Mouse (Mus musculus): ENCODE data around the gene Prrg2. TPM values are rescaled to one million over a fixed set of nuclear protein-coding genes. Genes with fewer than 3 reads are reported as not detected.

Gene Prrg2
- total and polyA plus RNA-seq, 3 experiments, result 5.5 to 23.6 (median 6.2) TPM

GRCm38 (mm10) chr7:45017242-45018061 is 45.0 kb downstream of the Prrg2 start, which contains the start of gene Rras:
Rras (plus strand) TSS chr7:45017961.
- H3K27me3 ChIP-seq (ENCODE audit: control insufficient read depth, insufficient read depth, low read length), result no peaks in the 10 kb centered on the region
- H3K9ac ChIP-seq (ENCODE audit: low read depth, low read length), result peak within 1 kb of the TSS; percentile 85
- under 1% methylated on average over 36 of the region's 36 CpGs for WGBS
- TF ChIP-seq EP300 (IDR thresholded peaks at IDR 0.05; ENCODE audit: insufficient read depth, low read depth, low read length), result peak; percentile 94
- TF ChIP-seq POLR2A (IDR thresholded peaks at IDR 0.05; ENCODE audit: insufficient read depth, low read depth, low read length), result peak; percentile 93
- TF ChIP-seq CTCF (IDR thresholded peaks at IDR 0.05), result peak; percentile 47
- peaks cover 8% of the 10 kb centered on the region for H3K4me1 ChIP-seq (ENCODE audit: control insufficient read depth, insufficient read depth, low read length)
- peak within 1 kb of the TSS; percentile 75 for H3K4me3 ChIP-seq
- peak; percentile 89 to 96 for DNase-seq
- H3K36me3 ChIP-seq (ENCODE audit: control insufficient read depth, insufficient read depth, low read length), result no peaks in the 10 kb centered on the region
- peak within 1 kb of the TSS; percentile 100 for H3K27ac ChIP-seq
- intact Hi-C loops (cut with DNase I), result loop anchor here (1.0 to 5.0 kb wide), 3 partner anchors 33 to 105 kb away; partner anchors contain the start of gene Rps11
- peaks cover 1% of the 10 kb centered on the region; the same call in 1 of the 2 replicates for H3K79me2 ChIP-seq (replicated peaks; ENCODE audit: control insufficient read depth, insufficient read depth, low read length)

GRCm38 (mm10) chr7:45016761-45017160 is 45.7 kb downstream of the Prrg2 start:
- Histone ChIP-seq H3K27me3 (ENCODE audit: control insufficient read depth, insufficient read depth, low read length) (no peaks in the 10 kb centered on the region), H3K9ac (ENCODE audit: low read depth, low read length) (peak overlapping the region; percentile 77), H3K27ac (peak overlapping the region; percentile 100), H3K36me3 (ENCODE audit: control insufficient read depth, insufficient read depth, low read length) (no peaks in the 10 kb centered on the region), H3K4me1 (ENCODE audit: control insufficient read depth, insufficient read depth, low read length) (peaks cover 8% of the 10 kb centered on the region), H3K4me3 (peak overlapping the region; percentile 53), H3K79me2 (replicated peaks; ENCODE audit: control insufficient read depth, insufficient read depth, low read length) (peaks cover 1% of the 10 kb centered on the region; the same call in 1 of the 2 replicates)
- WGBS, result under 1% methylated on average over 4 of the region's 4 CpGs
- TF ChIP-seq CTCF (IDR thresholded peaks at IDR 0.05) (no peak), POLR2A (IDR thresholded peaks at IDR 0.05; ENCODE audit: insufficient read depth, low read depth, low read length) (no peak)
- intact Hi-C loops (cut with DNase I), result loop anchor here (1.0 to 5.0 kb wide), 2 partner anchors 37 to 106 kb away; partner anchors contain the start of gene Rps11
- no peak for DNase-seq

- Histone ChIP-seq H3K27me3 (ENCODE audit: control insufficient read depth, insufficient read depth, low read length) (no peaks in the 10 kb centered on the region), H3K27ac (peak within 1 kb of the TSS; percentile 100), H3K79me2 (replicated peaks; ENCODE audit: control insufficient read depth, insufficient read depth, low read length) (peaks cover 1% of the 10 kb centered on the region; the same call in 1 of the 2 replicates), H3K9ac (ENCODE audit: low read depth, low read length) (peak within 1 kb of the TSS; percentile 88), H3K4me3 (peak within 1 kb of the TSS; percentile 95), H3K4me1 (ENCODE audit: control insufficient read depth, insufficient read depth, low read length) (peaks cover 8% of the 10 kb centered on the region), H3K36me3 (ENCODE audit: control insufficient read depth, insufficient read depth, low read length) (no peaks in the 10 kb centered on the region)
- intact Hi-C loops (cut with DNase I), result loop anchor here (1.0 to 5.0 kb wide), 2 partner anchors 19 to 106 kb away; partner anchors contain the start of genes Irf3 and Rps11
- TF ChIP-seq POLR2A (IDR thresholded peaks at IDR 0.05; ENCODE audit: insufficient read depth, low read depth, low read length), result 0 out of 2 replicates have a peak, but pooled peaks have one; percentile 49
- no peak for TF ChIP-seq CTCF (IDR thresholded peaks at IDR 0.05)
- peak; percentile 86 for TF ChIP-seq EP300 (IDR thresholded peaks at IDR 0.05; ENCODE audit: insufficient read depth, low read depth, low read length)
- peak; percentile 98 to 100 for DNase-seq
- 1% methylated on average over 69 of the region's 69 CpGs for WGBS
Measured at GRCm38 (mm10) chr7:45015957-45016612, 46.4 kb downstream of the Prrg2 start, which contains the start of gene Scaf1. Scaf1 (minus strand) TSS chr7:45016363.

GRCm38 (mm10) chr7:45015344-45015956 is 47.0 kb downstream of the Prrg2 start:
- Histone ChIP-seq H3K79me2 (replicated peaks; ENCODE audit: control insufficient read depth, insufficient read depth, low read length) (peaks cover 1% of the 10 kb centered on the region; the same call in 1 of the 2 replicates), H3K4me1 (ENCODE audit: control insufficient read depth, insufficient read depth, low read length) (peaks cover 8% of the 10 kb centered on the region), H3K4me3 (peak overlapping the region; percentile 95), H3K9ac (ENCODE audit: low read depth, low read length) (peak overlapping the region; percentile 88), H3K27ac (peak overlapping the region; percentile 83), H3K27me3 (ENCODE audit: control insufficient read depth, insufficient read depth, low read length) (no peaks in the 10 kb centered on the region), H3K36me3 (ENCODE audit: control insufficient read depth, insufficient read depth, low read length) (no peaks in the 10 kb centered on the region)
- no peak for DNase-seq
- under 1% methylated on average over 20 of the region's 20 CpGs for WGBS
- intact Hi-C loops (cut with DNase I), result loop anchor here (1.0 to 5.0 kb wide), 2 partner anchors 18 to 107 kb away; partner anchors contain the start of genes Irf3 and Rps11
- TF ChIP-seq POLR2A (IDR thresholded peaks at IDR 0.05; ENCODE audit: insufficient read depth, low read depth, low read length) (no peak), CTCF (IDR thresholded peaks at IDR 0.05) (no peak), EP300 (IDR thresholded peaks at IDR 0.05; ENCODE audit: insufficient read depth, low read depth, low read length) (no peak)

GRCm38 (mm10) chr7:45014096-45014451 is 48.4 kb downstream of the Prrg2 start:
- intact Hi-C loops (cut with DNase I), result no loop called here
- H3K4me3 ChIP-seq, result no peak overlapping the region
- H3K27ac ChIP-seq, result no peak overlapping the region
- WGBS, result 75% methylated on average over 3 of the region's 3 CpGs
- H3K27me3 ChIP-seq (ENCODE audit: control insufficient read depth, insufficient read depth, low read length), result no peaks in the 10 kb centered on the region
- peaks cover 1% of the 10 kb centered on the region; the same call in 1 of the 2 replicates for H3K79me2 ChIP-seq (replicated peaks; ENCODE audit: control insufficient read depth, insufficient read depth, low read length)
- no peaks in the 10 kb centered on the region for H3K36me3 ChIP-seq (ENCODE audit: control insufficient read depth, insufficient read depth, low read length)
- DNase-seq, result no peak
- no peak for TF ChIP-seq CTCF (IDR thresholded peaks at IDR 0.05)
- no peak for TF ChIP-seq POLR2A (IDR thresholded peaks at IDR 0.05; ENCODE audit: insufficient read depth, low read depth, low read length)
- H3K9ac ChIP-seq (ENCODE audit: low read depth, low read length), result no peak overlapping the region
- H3K4me1 ChIP-seq (ENCODE audit: control insufficient read depth, insufficient read depth, low read length), result 0 out of 2 replicates have a peak, but pooled peaks cover 1% of the 10 kb centered on the region

All from heart, adult 2 months (tissue).